28 mouse cellular contexts compared by ENCODE assay signal in the genomic region with DNA sequence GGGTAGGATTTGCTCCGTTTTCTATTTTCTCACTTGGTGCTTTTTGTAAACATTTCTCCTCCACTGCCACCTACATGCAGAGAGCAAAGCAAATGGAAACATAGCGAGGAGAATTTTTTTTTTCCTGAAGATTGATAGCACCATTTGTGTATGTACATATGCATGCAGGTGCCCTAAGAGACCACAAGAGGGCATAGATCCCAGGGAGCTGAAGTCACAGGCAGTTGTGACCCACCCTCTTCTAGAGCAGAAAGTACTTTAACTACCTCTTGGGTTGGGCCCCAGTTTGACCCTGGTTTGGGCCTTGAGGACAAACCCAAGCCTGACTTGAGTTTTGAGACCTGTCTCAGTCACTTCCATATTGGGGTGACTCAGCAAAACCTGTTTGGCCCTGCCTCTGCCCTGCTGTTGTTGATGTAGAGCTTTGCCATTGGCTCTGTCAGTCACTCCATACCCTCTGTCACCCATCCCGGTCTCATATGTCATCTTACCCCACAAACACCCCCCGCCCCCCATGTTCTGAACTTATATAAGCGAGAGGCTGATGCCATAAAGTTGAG. TPM values are rescaled to one million over a fixed set of nuclear protein-coding genes. Genes with fewer than 3 reads are reported as not detected.
DNase-seq lines count a peak whose midpoint lies in the region; ATAC-seq and TF ChIP-seq lines count a peak whose summit lies in the region.
"Had no signal": no experiment of that assay in that cellular context is flagged by ENCODE, and none has a peak within 500 bp of the region (broad histone marks: within the 10 kb centered on the region; RNA-seq: fewer than 3 reads in every experiment).

No protein-coding gene starts in this region.

- TF ChIP-seq CTCF in kidney, postnatal 0 days (IDR thresholded peaks at IDR 0.05; ENCODE audit: low read depth): peak; percentile 33; the same call in 1 of the 2 replicates
- TF ChIP-seq CTCF in brain, embryonic 14.5 days (IDR thresholded peaks at IDR 0.05; ENCODE audit: borderline replicate concordance, extremely low read depth, insufficient read depth, insufficient read length): peak; percentile 18; the same call in 1 of the 2 replicates

- no peaks in the 10 kb centered on the region for H3K27me3 ChIP-seq in kidney, postnatal 0 days (ENCODE audit: insufficient read depth, low read length)
- H3K27me3 ChIP-seq: midbrain, embryonic 13.5 days; neural tube, embryonic 12.5 days had no signal

- no peak for ATAC-seq in kidney, postnatal 0 days (replicated peaks; ENCODE audit: low FRiP score, low read depth)
- ATAC-seq: forebrain, embryonic 16.5 days; midbrain, embryonic 13.5 days had no signal

- H3K4me1 ChIP-seq in kidney, postnatal 0 days (replicated peaks; ENCODE audit: insufficient read depth, low read length): no peaks in the 10 kb centered on the region; the same call in 1 of the 2 replicates
- H3K4me1 ChIP-seq in ES-E14 (ENCODE audit: control insufficient read depth in 2 of 2, insufficient read depth in 2 of 2, low read length in 2 of 2, poor library complexity in 1 of 2): no peaks in the 10 kb centered on the region
- H3K4me1 ChIP-seq: midbrain, embryonic 13.5 days; neural tube, embryonic 12.5 days had no signal

- no peak for TF ChIP-seq POLR2A in brain, embryonic 14.5 days (IDR thresholded peaks at IDR 0.05; ENCODE audit: borderline replicate concordance, extremely low read depth, insufficient read depth, insufficient read length, poor library complexity, severe bottlenecking)

- no peak overlapping the region for H3K4me2 ChIP-seq in kidney, postnatal 0 days (ENCODE audit: low read length)
- H3K4me2 ChIP-seq: hindbrain, embryonic 14.5 days; midbrain, embryonic 13.5 days; neural tube, embryonic 12.5 days had no signal

- DNase-seq in kidney, postnatal 0 days (ENCODE audit: low spot score): no peak
- no peak for DNase-seq in kidney, postnatal 4 days
- DNase-seq in A20 (ENCODE audit: low read depth, low spot score) (peak; percentile 45), ES-E14 (ENCODE audit: low read depth, low spot score) (peak; percentile 31)
- DNase-seq in brain, embryonic 14.5 days (ENCODE audit: low read depth): no peak
- DNase-seq in neural tube, embryonic 10.5 days (ENCODE audit: extremely low spot score, low spot score): no peak
- DNase-seq in frontal cortex, postnatal 25 days (ENCODE audit: low spot score in 2 of 2): no peak
- DNase-seq: adrenal gland, postnatal 36 days; cerebellum, adult 11 months; cerebellum, postnatal 10 days; gastrocnemius, postnatal 14 days; heart, adult 2 months; heart, postnatal 36 days; kidney, adult 9 months; kidney, postnatal 25 days; left cerebral cortex, postnatal 4 days; liver; lung, postnatal 10 days; right cerebral cortex, postnatal 25 days; spleen, adult 18-20 months; thymus, postnatal 14 days had no signal

- H3K4me3 ChIP-seq in kidney, postnatal 0 days (replicated peaks; ENCODE audit: low read depth, low read length): no peak overlapping the region
- no peak overlapping the region; a peak in 1 of 4 replicates for H3K4me3 ChIP-seq in ES-E14 (ENCODE audit: insufficient read depth in 1 of 2, low read depth in 1 of 2, low read length in 2 of 2, poor library complexity in 1 of 2, severe bottlenecking in 1 of 2)
- H3K4me3 ChIP-seq: embryonic facial prominence, embryonic 10.5 days; heart, adult 2 months; left cerebral cortex, adult 2 months; midbrain, embryonic 13.5 days; neural tube, embryonic 12.5 days had no signal

- 95% methylated on average over 5 of the region's 5 CpGs for WGBS in kidney, postnatal 0 days

- no peaks in the 10 kb centered on the region for H3K9me3 ChIP-seq in kidney, postnatal 0 days (replicated peaks; ENCODE audit: low read length)
- H3K9me3 ChIP-seq in ES-E14 (ENCODE audit: control insufficient read depth, insufficient read depth, low read depth, low read length): no peaks in the 10 kb centered on the region
- H3K9me3 ChIP-seq: embryonic facial prominence, embryonic 10.5 days; midbrain, embryonic 13.5 days; neural tube, embryonic 12.5 days had no signal

- H3K36me3 ChIP-seq in kidney, postnatal 0 days (ENCODE audit: insufficient read depth, low read length): no peaks in the 10 kb centered on the region
- H3K36me3 ChIP-seq in ES-E14 (ENCODE audit: control insufficient read depth, insufficient read depth, low read length, poor library complexity, severe bottlenecking): no peaks in the 10 kb centered on the region
- H3K36me3 ChIP-seq: embryonic facial prominence, embryonic 10.5 days; midbrain, embryonic 13.5 days; neural tube, embryonic 12.5 days had no signal

- H3K27ac ChIP-seq in kidney, postnatal 0 days: no peak overlapping the region
- H3K27ac ChIP-seq in ES-E14 (ENCODE audit: insufficient read depth, low read depth, low read length, poor library complexity, severe bottlenecking): peak overlapping the region; percentile 56; the same call in 1 of the 2 replicates
- H3K27ac ChIP-seq: embryonic facial prominence, embryonic 10.5 days; heart, adult 2 months; hindbrain, embryonic 14.5 days; left cerebral cortex, adult 2 months; midbrain, embryonic 13.5 days; neural tube, embryonic 12.5 days had no signal

- in situ Hi-C loops in ES-E14 (cut with MboI; ENCODE audit: low sequenced_read_pairs in 2 of 2, unreplicated experiment in 2 of 2): no loop called here

- H3K9ac ChIP-seq in kidney, postnatal 0 days (ENCODE audit: low read depth, low read length): no peak overlapping the region
- no peak overlapping the region for H3K9ac ChIP-seq in ES-E14 (ENCODE audit: insufficient read depth, low read depth, low read length, poor library complexity, severe bottlenecking)
- H3K9ac ChIP-seq: hindbrain, embryonic 14.5 days; midbrain, embryonic 13.5 days; neural tube, embryonic 12.5 days had no signal

TF ChIP-seq in ES-E14, 5 proteins besides CTCF, POLR2A, EP300 and RAD21:
- TF ChIP-seq MAFK (IDR thresholded peaks at IDR 0.05; ENCODE audit: insufficient read depth, low read depth, low read length) (peak; percentile 91), ZNF384 (IDR thresholded peaks at IDR 0.05; ENCODE audit: low read depth, low read length) (peak; percentile 65; the same call in 1 of the 2 replicates), HCFC1 (IDR thresholded peaks at IDR 0.05; ENCODE audit: borderline replicate concordance, insufficient read depth, low read length) (no peak), ZC3H11A (IDR thresholded peaks at IDR 0.05; ENCODE audit: borderline replicate concordance, low read depth, low read length) (0 out of 2 replicates have a peak, but pooled peaks have one; percentile 23)

RNA-seq across cellular contexts. Expression of a gene that starts 9.7 kb away (rescaled TPM):
- polyA plus RNA-seq in kidney, postnatal 0 days (2015; fragmentation: Nextera tagmentation; extraction: Ambion mirVana): 6.9 and 7.9 TPM in 2 replicates
- 1.7 and 2.6 TPM in 2 replicates for total RNA-seq in ES-E14 (2012; rRNA removed)
- 34.0 and 52.5 TPM in 2 replicates for polyA plus RNA-seq in brain, embryonic 14.5 days (2012; rRNA removed)
- polyA plus RNA-seq: C2C12 had no signal

Comparison
In these comparisons a context has a peak if more than half of its experiments do, and no peak if none do; other contexts are left out.
1. DNase-seq: peak in A20 (single experiment) and ES-E14 (single experiment); none in kidney, postnatal 0 days (single experiment), kidney, postnatal 4 days (0 of 2), brain, embryonic 14.5 days (single experiment), neural tube, embryonic 10.5 days (single experiment) and frontal cortex, postnatal 25 days (0 of 2).